Mouse (Mus musculus) layer of hippocampus, adult 11-12 months (tissue): ENCODE data around the gene Lyplal1.

ENCODE experiments used
- DNase-seq: peaks from one replicate; pipeline ENCODE4 v3.0.0; 2022; ENCODE audit warnings: low spot score

Lyplal1 gene

GRCm38 (mm10) chr1:186116701-186117488 is at the start of gene Lyplal1:
Lyplal1 (minus strand) TSS chr1:186117310.
- peak; percentile 97 for DNase-seq

- DNase-seq: no peak
These were observed 46.5 kb upstream of the Lyplal1 start for GRCm38 (mm10) chr1:186163616-186164015.

- no peak for DNase-seq
These were observed 46.1 kb upstream of the Lyplal1 start for GRCm38 (mm10) chr1:186163206-186163605.

GRCm38 (mm10) chr1:186150376-186150775 is 33.3 kb upstream of the Lyplal1 start:
- DNase-seq: no peak

- DNase-seq: peak; percentile 5
These were observed 28.3 kb upstream of the Lyplal1 start for GRCm38 (mm10) chr1:186145444-186145843.

- DNase-seq: no peak
These were observed 23.1 kb upstream of the Lyplal1 start for GRCm38 (mm10) chr1:186140191-186140590.

- peak; percentile 13 for DNase-seq
These were observed 20.8 kb upstream of the Lyplal1 start for GRCm38 (mm10) chr1:186137873-186138272.

- no peak for DNase-seq
These were observed 19.7 kb upstream of the Lyplal1 start for GRCm38 (mm10) chr1:186136636-186137380.

- DNase-seq: no peak
These were observed 14.4 kb upstream of the Lyplal1 start for GRCm38 (mm10) chr1:186131465-186131864.

- DNase-seq: no peak
These were observed 11.8 kb upstream of the Lyplal1 start for GRCm38 (mm10) chr1:186128940-186129339.

- DNase-seq: no peak
These were observed 9.3 kb upstream of the Lyplal1 start for GRCm38 (mm10) chr1:186126313-186126862.

GRCm38 (mm10) chr1:186123690-186124089 is 6.6 kb upstream of the Lyplal1 start:
- DNase-seq: no peak

GRCm38 (mm10) chr1:186119856-186120255 is 2.7 kb upstream of the Lyplal1 start:
- no peak for DNase-seq

- DNase-seq: no peak
These were observed 967 bp downstream of the Lyplal1 start for GRCm38 (mm10) chr1:186116086-186116600.

GRCm38 (mm10) chr1:186102313-186102712 is 14.8 kb downstream of the Lyplal1 start:
- DNase-seq: no peak

GRCm38 (mm10) chr1:186066266-186066897 is 50.7 kb downstream of the Lyplal1 start:
- DNase-seq: peak; percentile 8

- no peak for DNase-seq
These were observed 57.1 kb downstream of the Lyplal1 start for GRCm38 (mm10) chr1:186060041-186060440.

GRCm38 (mm10) chr1:186054227-186054626 is 62.9 kb downstream of the Lyplal1 start:
- DNase-seq: no peak

GRCm38 (mm10) chr1:186053280-186054043 is 63.6 kb downstream of the Lyplal1 start:
- DNase-seq: no peak

- DNase-seq: no peak
These were observed 73.2 kb downstream of the Lyplal1 start for GRCm38 (mm10) chr1:186043709-186044452.

- no peak for DNase-seq
These were observed 75.3 kb downstream of the Lyplal1 start for GRCm38 (mm10) chr1:186041841-186042240.
